Mouse (Mus musculus) bone marrow macrophage, adult 2 months (primary cell): ENCODE measurements around the gene Zfp768.

Source experiments
- CTCF ChIP-seq: IDR thresholded peaks from 2 replicates; pipeline ENCODE4 v1.5.1; 2012; ENCODE audit warnings: low read depth, mild to moderate bottlenecking, low read length, moderate library complexity
- POLR2A ChIP-seq: IDR thresholded peaks from 2 replicates; pipeline ENCODE4 v1.6.1; 2012; ENCODE audit warnings: mild to moderate bottlenecking, low read depth, low read length, borderline replicate concordance

- no peak for TF ChIP-seq CTCF
- no peak for TF ChIP-seq POLR2A
These were observed 12.5 kb upstream of the Zfp768 start for GRCm38 (mm10) chr7:127357871-127358270.
